ENCODE assay signal across 8 mouse cellular contexts in genomic region chr4:128724059-128724458, GRCm38 (mm10). TPM values are rescaled to one million over a fixed set of nuclear protein-coding genes. Genes with fewer than 3 reads are reported as not detected.
DNase-seq lines count a peak whose midpoint lies in the region; ATAC-seq and TF ChIP-seq lines count a peak whose summit lies in the region.
"Had no signal": no experiment of that assay in that cellular context is flagged by ENCODE, and none has a peak within 500 bp of the region (broad histone marks: within the 10 kb centered on the region; RNA-seq: fewer than 3 reads in every experiment).

No protein-coding gene starts in this region.

- H3K4me1 ChIP-seq in hindbrain, embryonic 11.5 days (replicated peaks; ENCODE audit: control insufficient read depth, insufficient read depth, low read length) = peaks cover 25% of the 10 kb centered on the region
- peaks cover 60% of the 10 kb centered on the region for H3K4me1 ChIP-seq in hindbrain, embryonic 12.5 days
- H3K4me1 ChIP-seq in heart, postnatal 0 days (ENCODE audit: control insufficient read depth, insufficient read depth) = peaks cover 17% of the 10 kb centered on the region

- 68% methylated on average over 7 of the region's 7 CpGs for WGBS in hindbrain, embryonic 11.5 days
- 60% methylated on average over 7 of the region's 7 CpGs for WGBS in hindbrain, embryonic 12.5 days
- 26% methylated on average over 7 of the region's 7 CpGs for WGBS in heart, postnatal 0 days

- 0 out of 2 replicates have a peak, but pooled peaks cover 2% of the 10 kb centered on the region for H3K27me3 ChIP-seq in hindbrain, embryonic 11.5 days (ENCODE audit: control insufficient read depth, insufficient read depth, low read length)
- no peaks in the 10 kb centered on the region for H3K27me3 ChIP-seq in hindbrain, embryonic 12.5 days
- no peaks in the 10 kb centered on the region for H3K27me3 ChIP-seq in heart, postnatal 0 days (ENCODE audit: control insufficient read depth, insufficient read depth, low read length)

- TF ChIP-seq CTCF in heart, postnatal 0 days (IDR thresholded peaks at IDR 0.05; ENCODE audit: low read depth) = no peak

- no peaks in the 10 kb centered on the region for H3K36me3 ChIP-seq in hindbrain, embryonic 11.5 days (ENCODE audit: control insufficient read depth, insufficient read depth, low read length)
- H3K36me3 ChIP-seq in hindbrain, embryonic 12.5 days = no peaks in the 10 kb centered on the region
- H3K36me3 ChIP-seq in heart, postnatal 0 days (replicated peaks; ENCODE audit: control insufficient read depth, insufficient read depth, low read length) = no peaks in the 10 kb centered on the region

- TF ChIP-seq EP300 in heart, postnatal 0 days (IDR thresholded peaks at IDR 0.05; ENCODE audit: low read depth) = no peak

- peak overlapping the region; percentile 11; the same call in 1 of the 2 replicates for H3K27ac ChIP-seq in hindbrain, embryonic 11.5 days (ENCODE audit: low read depth, low read length)
- no peak overlapping the region for H3K27ac ChIP-seq in hindbrain, embryonic 12.5 days
- no peak overlapping the region; the same call in 1 of the 2 replicates for H3K27ac ChIP-seq in heart, postnatal 0 days (ENCODE audit: low read depth)

- no peak overlapping the region for H3K4me2 ChIP-seq in hindbrain, embryonic 11.5 days (replicated peaks; ENCODE audit: low read depth, low read length)
- H3K4me2 ChIP-seq in hindbrain, embryonic 12.5 days (replicated peaks) = no peak overlapping the region
- no peak overlapping the region for H3K4me2 ChIP-seq in heart, postnatal 0 days (ENCODE audit: low read depth, low read length)

- H3K4me3 ChIP-seq in hindbrain, embryonic 11.5 days (ENCODE audit: low read depth, low read length) = no peak overlapping the region
- no peak overlapping the region for H3K4me3 ChIP-seq in hindbrain, embryonic 12.5 days
- no peak overlapping the region for H3K4me3 ChIP-seq in heart, postnatal 0 days (ENCODE audit: low read depth, low read length)

- ATAC-seq in hindbrain, embryonic 11.5 days (ENCODE audit: low FRiP score) = no peak
- no peak for ATAC-seq in hindbrain, embryonic 12.5 days (ENCODE audit: low FRiP score)
- ATAC-seq in heart, postnatal 0 days (ENCODE audit: insufficient read depth, low read depth) = no peak

- no peak overlapping the region for H3K9ac ChIP-seq in hindbrain, embryonic 11.5 days (ENCODE audit: low read depth, low read length)
- H3K9ac ChIP-seq in hindbrain, embryonic 12.5 days = no peak overlapping the region
- no peak overlapping the region for H3K9ac ChIP-seq in heart, postnatal 0 days (replicated peaks; ENCODE audit: low read depth, low read length)

- DNase-seq in hindbrain, embryonic 11.5 days (ENCODE audit: low spot score) = no peak
- DNase-seq in brain, adult 2 months (ENCODE audit: low read depth, low spot score) = peak; percentile 94
- peak; percentile 92 for DNase-seq in cerebellum, adult 9-10 months
- peak; percentile 60 for DNase-seq in heart, postnatal 0 days (ENCODE audit: low spot score)
- DNase-seq in layer of hippocampus, postnatal 10 days (ENCODE audit: low spot score in 2 of 2) = no peak
- no peak for DNase-seq in right cerebral cortex, adult 2 months (ENCODE audit: low spot score in 2 of 2)
- DNase-seq: kidney, adult 18-20 months had no signal

- no peaks in the 10 kb centered on the region for H3K9me3 ChIP-seq in hindbrain, embryonic 11.5 days (ENCODE audit: control insufficient read depth, low read length)
- no peaks in the 10 kb centered on the region for H3K9me3 ChIP-seq in hindbrain, embryonic 12.5 days (replicated peaks)
- no peaks in the 10 kb centered on the region for H3K9me3 ChIP-seq in heart, postnatal 0 days (replicated peaks; ENCODE audit: control insufficient read depth, low read length)

RNA-seq across cellular contexts. Expression of gene A3galt2, which starts 31.1 kb away (rescaled TPM):
- 0.42 and 0.51 TPM in 2 replicates for polyA plus RNA-seq in hindbrain, embryonic 11.5 days (2014; fragmentation: Nextera tagmentation; extraction: Ambion mirVana)
- 0.50 and 0.79 TPM in 2 replicates for polyA plus RNA-seq in hindbrain, embryonic 12.5 days (2016; fragmentation: Nextera tagmentation; extraction: Ambion mirVana)
- total RNA-seq in heart, postnatal 0 days (2014; rRNA removed; ENCODE audit: low replicate concordance) = not detected in 2 replicates
- polyA plus RNA-seq in heart, postnatal 0 days (2015; fragmentation: Nextera tagmentation; extraction: Ambion mirVana) = 0.03 TPM in 1 of 2 replicates, not detected in the other
- total RNA-seq in layer of hippocampus, postnatal 10 days (2021) = under 1 TPM; 0.45 to 0.64 TPM

Comparison
In these comparisons a context has a peak if more than half of its experiments do, and no peak if none do; other contexts are left out.
1. DNase-seq: peak in brain, adult 2 months (single experiment), cerebellum, adult 9-10 months (single experiment) and heart, postnatal 0 days (single experiment); none in hindbrain, embryonic 11.5 days (single experiment), layer of hippocampus, postnatal 10 days (0 of 2) and right cerebral cortex, adult 2 months (0 of 2).